Mouse (Mus musculus) kidney, postnatal 36 days (tissue): ENCODE measurements around the gene Ccna1.

Experiments used
- DNase-seq, 2 experiments: peaks; one replicate each; pipeline ENCODE4 v3.0.0; 2021 to 2022; ENCODE audit warnings: mixed read lengths in 2 of 2

The Ccna1 gene

GRCm38 (mm10) chr3:55055038-55055746 lies at the start of gene Ccna1:
Gene Ccna1 (minus strand): TSS chr3:55055501.
- peak; percentile 72 to 83 for DNase-seq

- DNase-seq: no peak
These were observed 45.8 kb upstream of the Ccna1 start for GRCm38 (mm10) chr3:55101092-55101491.

- DNase-seq: no peak
These were observed 43.7 kb upstream of the Ccna1 start for GRCm38 (mm10) chr3:55098990-55099389.

GRCm38 (mm10) chr3:55098014-55098413 lies 42.7 kb upstream of the Ccna1 start:
- no peak for DNase-seq

GRCm38 (mm10) chr3:55097186-55097585 lies 41.9 kb upstream of the Ccna1 start:
- no peak for DNase-seq

- DNase-seq: no peak
These were observed 41.3 kb upstream of the Ccna1 start for GRCm38 (mm10) chr3:55096655-55097005.

GRCm38 (mm10) chr3:55095968-55096654 lies 40.8 kb upstream of the Ccna1 start:
- no peak for DNase-seq

- no peak for DNase-seq
These were observed 37.9 kb upstream of the Ccna1 start for GRCm38 (mm10) chr3:55093161-55093560.

- DNase-seq: peak in 1 of 2 experiments; percentile 20
These were observed 34.0 kb upstream of the Ccna1 start for GRCm38 (mm10) chr3:55089291-55089690.

GRCm38 (mm10) chr3:55088843-55089242 lies 33.5 kb upstream of the Ccna1 start:
- DNase-seq: peak; percentile 39 to 63

GRCm38 (mm10) chr3:55088359-55088758 lies 33.1 kb upstream of the Ccna1 start:
- DNase-seq: no peak

- DNase-seq: peak; percentile 11 to 19
These were observed 32.1 kb upstream of the Ccna1 start for GRCm38 (mm10) chr3:55087360-55087759.

- no peak for DNase-seq
These were observed 31.6 kb upstream of the Ccna1 start for GRCm38 (mm10) chr3:55086948-55087347.

GRCm38 (mm10) chr3:55085716-55086115 lies 30.4 kb upstream of the Ccna1 start:
- DNase-seq: no peak

GRCm38 (mm10) chr3:55084781-55085180 lies 29.5 kb upstream of the Ccna1 start:
- DNase-seq: no peak

GRCm38 (mm10) chr3:55080055-55080454 lies 24.8 kb upstream of the Ccna1 start:
- peak; percentile 79 to 87 for DNase-seq

- no peak for DNase-seq
These were observed 24.3 kb upstream of the Ccna1 start for GRCm38 (mm10) chr3:55079619-55080018.

- DNase-seq: no peak
These were observed 22.9 kb upstream of the Ccna1 start for GRCm38 (mm10) chr3:55078233-55078632.

GRCm38 (mm10) chr3:55075294-55075648 lies 20.0 kb upstream of the Ccna1 start:
- no peak for DNase-seq

- DNase-seq: no peak
These were observed 19.4 kb upstream of the Ccna1 start for GRCm38 (mm10) chr3:55074576-55075293.

GRCm38 (mm10) chr3:55067791-55068434 lies 12.6 kb upstream of the Ccna1 start:
- no peak for DNase-seq

GRCm38 (mm10) chr3:55066666-55067023 lies 11.3 kb upstream of the Ccna1 start:
- DNase-seq: no peak
